Mouse (Mus musculus): ENCODE data around the gene Map2k2.
A peak's percentile ranks its signal among the peaks of the same experiment; 100 is the strongest.
"Not testable (repeated sequence)": the region's sequence is repeated elsewhere in the genome, so short reads cannot be mapped to it uniquely, and the experiment has no call there.

Map2k2 gene

GRCm38 (mm10) chr10:81143845-81144437 lies 38.2 kb downstream of the Map2k2 start:
- DNase-seq = no peak

GRCm38 (mm10) chr10:81144667-81145066 lies 39.0 kb downstream of the Map2k2 start:
- DNase-seq = no peak

- DNase-seq = no peak
Measured at GRCm38 (mm10) chr10:81145307-81145706, 39.6 kb downstream of the Map2k2 start.

GRCm38 (mm10) chr10:81145778-81146177 lies 40.1 kb downstream of the Map2k2 start:
- no peak for DNase-seq

GRCm38 (mm10) chr10:81146296-81146695 lies 40.6 kb downstream of the Map2k2 start:
- no peak for DNase-seq

- DNase-seq = no peak
Measured at GRCm38 (mm10) chr10:81151261-81151660, 45.5 kb downstream of the Map2k2 start.

- no peak for DNase-seq
Measured at GRCm38 (mm10) chr10:81152609-81153008, 46.9 kb downstream of the Map2k2 start.

- no peak for DNase-seq
Measured at GRCm38 (mm10) chr10:81154313-81154712, 48.6 kb downstream of the Map2k2 start.

GRCm38 (mm10) chr10:81154736-81155135 lies 49.0 kb downstream of the Map2k2 start:
- no peak for DNase-seq

- no peak for DNase-seq
Measured at GRCm38 (mm10) chr10:81161602-81162317, 56.0 kb downstream of the Map2k2 start.

GRCm38 (mm10) chr10:81162318-81162652 lies 56.6 kb downstream of the Map2k2 start:
- DNase-seq = no peak

GRCm38 (mm10) chr10:81165118-81165517 lies 59.4 kb downstream of the Map2k2 start:
- no peak for DNase-seq

GRCm38 (mm10) chr10:81167200-81168086 lies 61.7 kb downstream of the Map2k2 start, which contains the start of gene Pias4:
TSS of gene Pias4 (minus strand) at chr10:81167923.
- peak; percentile 100 for DNase-seq

- DNase-seq = no peak
Measured at GRCm38 (mm10) chr10:81168087-81168431, 62.3 kb downstream of the Map2k2 start.

- DNase-seq = peak; percentile 74
Measured at GRCm38 (mm10) chr10:81168521-81169244, 63.0 kb downstream of the Map2k2 start.

GRCm38 (mm10) chr10:81169411-81169900 lies 63.7 kb downstream of the Map2k2 start:
- not testable (repeated sequence) for DNase-seq

- DNase-seq = peak; percentile 88
Measured at GRCm38 (mm10) chr10:81173132-81173531, 67.4 kb downstream of the Map2k2 start.

GRCm38 (mm10) chr10:81174617-81175344 lies 69.1 kb downstream of the Map2k2 start:
- peak; percentile 88 for DNase-seq

GRCm38 (mm10) chr10:81175345-81175701 lies 69.6 kb downstream of the Map2k2 start:
- not testable (repeated sequence) for DNase-seq

GRCm38 (mm10) chr10:81175936-81176465 lies 70.3 kb downstream of the Map2k2 start:
- DNase-seq = no peak

GRCm38 (mm10) chr10:81176466-81177271 lies 71.0 kb downstream of the Map2k2 start, which contains the start of gene Eef2:
TSS of gene Eef2 (plus strand) at chr10:81176631.
- DNase-seq = peak; percentile 100

Measured in right cerebral cortex, postnatal 4 days (tissue).